Mouse (Mus musculus) T-helper 17 cell (primary cell): ENCODE measurements at regions not wholly inside any gene's neighbourhood (a gene's known extent, or its start where the extent isn't known, plus 50 kb on each side); places are given as distances from the start of the nearest gene placed in this dataset.

Experiments
- in situ Hi-C, 2 experiments: fragments of 300-600 bp; cut with MboI, MseI; formaldehyde crosslinking; loops; 1 replicate in 1 of 2; 2 replicates in 1 of 2; pipeline ENCODE4 v1.15.1; 2025; ENCODE audit warnings: high pct_unique_total_duplicates in 2 of 2

GRCm38 (mm10) chr10:19149196-19149869, 133.9 kb upstream of the Tnfaip3 start:
- in situ Hi-C loops: no loop called here

GRCm38 (mm10) chr10:19141481-19141880, 126.0 kb upstream of the Tnfaip3 start:
- in situ Hi-C loops: no loop called here

DNA sequence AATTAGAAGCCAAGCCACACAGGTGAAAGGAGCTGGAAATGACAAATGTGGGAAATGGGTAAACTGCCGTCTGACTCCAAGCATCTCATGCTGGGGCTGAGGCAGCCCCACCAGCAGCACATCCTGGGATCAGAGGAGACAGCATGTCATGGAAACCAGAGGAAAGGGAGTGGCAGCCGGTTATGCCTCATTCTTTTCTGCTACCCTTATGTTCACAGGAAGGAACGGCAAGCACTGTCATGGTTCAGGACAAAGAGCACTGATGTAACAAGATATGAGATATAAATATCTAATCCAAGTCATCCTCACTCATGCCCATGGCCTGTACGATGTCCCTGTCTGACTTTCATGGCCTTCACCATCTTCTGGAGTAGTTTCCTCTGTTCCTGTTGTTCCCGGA, 125.2 kb upstream of the Tnfaip3 start:
- in situ Hi-C loops: no loop called here

- in situ Hi-C loops: loop anchor here in 1 of 2 experiments (10.0 kb wide), 1 partner anchor 1054 kb away; no protein-coding TSS in a partner anchor
These were observed 123.8 kb upstream of the Tnfaip3 start for GRCm38 (mm10) chr10:19139234-19139633.

GRCm38 (mm10) chr10:19138258-19138657, 122.8 kb upstream of the Tnfaip3 start:
- in situ Hi-C loops: loop anchor here in 1 of 2 experiments (10.0 kb wide), 1 partner anchor 1053 kb away; no protein-coding TSS in a partner anchor

DNA sequence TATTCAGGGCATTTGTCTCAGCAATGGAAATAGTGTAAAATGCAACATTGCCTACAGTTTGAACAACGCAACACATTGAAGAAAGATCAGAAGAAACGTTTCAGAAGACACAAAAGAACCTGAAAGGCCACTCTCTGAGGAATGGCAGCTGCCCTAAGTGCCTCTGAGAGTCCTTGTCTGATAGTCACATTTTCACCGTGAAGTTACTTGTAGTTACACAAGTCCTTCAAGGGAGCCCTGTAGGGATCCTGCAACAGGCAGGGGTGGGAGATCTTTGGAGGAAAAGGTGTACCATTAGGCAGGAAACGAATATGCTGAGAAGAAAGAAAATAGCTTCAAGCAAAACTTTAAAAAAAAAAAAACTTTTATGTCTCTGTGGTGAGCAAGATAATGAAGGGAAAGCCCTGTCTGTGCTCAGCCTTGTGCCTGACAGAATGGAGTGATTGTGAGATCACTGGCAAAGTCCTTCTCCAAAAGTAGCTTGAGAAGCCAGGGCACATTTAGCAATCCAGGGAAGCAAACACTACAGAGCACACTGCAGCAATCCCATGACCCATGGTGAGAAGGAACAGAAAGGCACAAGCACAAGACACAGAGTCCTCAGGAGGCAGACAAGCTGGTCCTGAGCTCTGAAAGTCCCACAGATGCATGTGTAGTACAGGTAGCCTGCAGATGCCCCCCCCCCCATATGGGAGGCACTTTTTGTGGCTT, 112.3 kb upstream of the Tnfaip3 start:
- in situ Hi-C loops: no loop called here

DNA sequence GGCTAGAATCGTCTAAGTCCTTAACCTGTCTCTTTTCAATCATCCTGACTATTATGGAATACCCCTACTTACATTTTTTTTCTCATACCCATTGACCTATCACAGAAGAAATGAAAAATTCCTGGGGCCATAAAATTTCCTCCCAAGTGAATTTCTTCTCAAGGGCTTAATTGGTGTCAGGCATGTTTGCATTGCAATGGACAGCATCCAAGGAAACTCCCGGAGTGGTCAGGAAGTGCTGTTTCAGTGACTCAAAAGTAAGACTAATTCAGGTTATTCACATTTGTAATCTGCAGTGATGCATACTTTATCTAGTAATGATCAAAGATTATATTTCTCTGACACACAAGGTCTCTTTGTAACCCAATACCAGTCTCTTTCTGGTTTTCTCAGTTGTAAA, 111.5 kb upstream of the Tnfaip3 start:
- in situ Hi-C loops: no loop called here

DNA sequence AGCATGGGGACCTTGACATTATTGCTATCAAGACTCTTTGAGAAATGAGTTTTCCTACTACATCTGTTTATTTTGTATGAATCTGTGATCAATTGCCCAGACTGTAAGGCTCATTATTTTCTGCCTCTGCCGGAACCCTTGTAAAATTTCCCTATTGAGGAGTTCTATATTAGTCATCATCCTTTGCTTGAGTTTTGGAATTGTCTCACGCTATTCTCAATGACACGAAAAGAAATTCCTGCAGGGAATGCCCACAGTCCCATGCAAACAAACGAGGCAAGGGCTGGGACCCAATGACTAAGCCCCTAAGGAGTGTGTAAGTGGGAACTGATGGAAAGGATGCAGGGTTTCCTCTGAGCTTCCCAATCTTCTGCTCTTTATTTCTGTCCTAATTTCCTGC, 111.0 kb upstream of the Tnfaip3 start:
- in situ Hi-C loops: no loop called here

DNA sequence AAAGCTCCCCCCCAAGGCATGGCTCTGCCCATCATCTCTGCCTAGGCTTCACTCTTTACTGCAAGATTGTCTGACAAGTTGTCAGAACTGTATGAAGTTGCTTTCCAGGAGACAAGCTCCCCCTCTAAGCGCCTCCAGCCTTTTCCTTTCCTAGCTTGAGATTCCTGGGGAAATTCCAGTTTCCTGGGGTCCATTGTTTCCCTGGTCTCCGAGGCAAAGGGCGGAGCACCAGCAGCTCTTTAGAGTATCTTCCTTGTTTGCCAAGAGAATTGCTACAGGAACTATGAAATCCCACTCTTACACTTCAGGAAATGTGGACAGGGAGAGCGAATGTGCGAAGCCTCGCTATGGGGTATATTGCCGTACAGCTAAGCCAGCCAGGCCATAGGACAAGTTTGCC, 108.2 kb upstream of the Tnfaip3 start:
- in situ Hi-C loops: loop anchor here (5.0 kb wide), 2 partner anchors 51 to 106 kb away; partner anchors contain the start of gene Tnfaip3 (in 1 of the 2)

GRCm38 (mm10) chr10:19122221-19122620, 106.8 kb upstream of the Tnfaip3 start:
- in situ Hi-C loops: loop anchor here (5.0 kb wide), 2 partner anchors 50 to 105 kb away; partner anchors contain the start of gene Tnfaip3 (in 1 of the 2)

DNA sequence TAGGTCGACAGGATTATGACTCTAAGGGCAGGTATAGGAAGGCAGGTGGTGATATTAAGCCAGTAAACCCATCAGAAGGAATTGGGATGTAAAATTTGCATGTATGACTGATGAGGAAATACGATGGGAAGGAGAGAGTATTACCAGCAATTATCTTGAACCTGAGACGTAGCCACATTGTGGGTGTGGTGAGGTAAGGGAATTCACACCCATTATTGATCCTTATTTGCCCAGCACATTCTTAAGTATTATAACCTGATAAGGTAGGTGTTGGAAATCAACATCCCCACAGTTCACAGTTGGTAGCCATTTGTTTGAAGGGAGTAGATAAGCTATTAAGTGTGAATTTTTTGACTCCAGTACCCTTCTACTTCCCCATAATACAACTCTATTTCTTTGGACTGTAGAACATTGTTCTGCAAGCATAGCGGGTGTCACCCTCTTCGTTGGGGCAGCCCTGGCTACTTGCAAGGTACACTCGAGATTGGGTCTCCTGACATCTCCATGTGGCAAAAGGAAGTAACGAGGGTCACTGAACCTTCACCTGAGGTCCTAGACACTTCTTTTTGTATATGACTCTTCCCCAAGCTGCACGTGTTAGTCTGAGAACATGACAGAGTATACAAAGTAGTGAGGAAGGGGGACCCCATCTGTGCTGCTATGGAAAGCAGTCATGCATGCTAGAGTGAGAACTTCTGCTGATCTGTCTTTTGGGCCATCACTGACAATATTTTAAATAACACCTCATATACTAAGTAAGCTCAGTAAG, 104.0 kb upstream of the Tnfaip3 start:
- in situ Hi-C loops: loop anchor here (5.0 kb wide), 3 partner anchors 47 to 102 kb away; partner anchors contain the start of gene Tnfaip3 (in 1 of the 2)

- in situ Hi-C loops: loop anchor here in 1 of 2 experiments (5.0 kb wide), 1 partner anchor 69 kb away; no protein-coding TSS in a partner anchor
These were observed 103.3 kb upstream of the Tnfaip3 start for GRCm38 (mm10) chr10:19118569-19119280.

DNA sequence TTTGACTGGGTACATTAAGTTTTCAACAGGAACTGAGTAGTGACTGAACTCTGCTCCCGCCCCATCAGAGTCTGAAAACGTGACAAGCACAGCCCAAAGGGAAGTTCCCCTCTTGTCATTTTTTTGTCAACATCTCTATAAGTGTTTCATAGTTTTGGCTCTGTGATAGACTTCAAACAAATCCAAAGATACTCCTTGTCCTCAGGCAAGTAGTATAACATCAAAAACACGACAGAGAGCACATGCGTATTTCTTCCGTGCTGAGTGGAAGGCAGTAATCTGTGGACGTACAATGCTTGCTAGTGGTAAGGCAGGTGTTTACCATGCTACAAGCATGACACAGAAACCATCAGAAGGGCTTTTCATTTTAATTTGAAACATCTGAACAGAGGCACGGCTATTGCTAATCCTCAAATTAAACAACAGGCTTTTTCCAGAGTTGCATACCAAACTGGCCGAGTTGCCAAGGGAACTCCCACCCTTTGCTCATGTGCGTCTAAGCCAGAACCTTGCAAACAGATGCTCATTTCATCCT, 101.7 kb upstream of the Tnfaip3 start:
- in situ Hi-C loops: loop anchor here in 1 of 2 experiments (5.0 kb wide), 1 partner anchor 70 kb away; no protein-coding TSS in a partner anchor

- in situ Hi-C loops: no loop called here
These were observed 97.0 kb upstream of the Tnfaip3 start for GRCm38 (mm10) chr10:19112459-19112858.

DNA sequence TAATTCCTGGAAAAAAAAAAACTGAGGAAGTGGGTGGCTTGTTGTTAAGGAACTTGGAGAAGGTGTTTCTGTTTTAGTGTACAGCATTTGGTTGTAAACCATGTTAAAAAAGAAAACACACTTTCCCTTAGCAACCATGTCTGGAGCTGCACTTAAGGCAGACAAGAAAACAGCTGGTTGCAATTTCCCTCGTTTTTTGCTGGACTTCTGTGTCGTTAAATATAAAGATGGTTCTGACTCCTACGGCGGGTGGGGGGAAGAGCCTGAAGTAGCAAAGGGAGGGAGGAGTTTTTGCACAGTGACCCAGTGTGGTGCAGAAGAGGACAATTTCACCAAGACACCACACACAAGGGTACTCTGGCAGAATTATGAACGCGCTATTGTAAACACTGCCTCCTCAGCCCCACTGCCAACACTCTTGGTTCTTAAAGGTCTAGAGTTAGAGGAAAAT, 89.8 kb upstream of the Tnfaip3 start:
- in situ Hi-C loops: loop anchor here in 1 of 2 experiments (5.0 to 10.0 kb wide), 2 partner anchors 77 to 940 kb away; no protein-coding TSS in a partner anchor

DNA sequence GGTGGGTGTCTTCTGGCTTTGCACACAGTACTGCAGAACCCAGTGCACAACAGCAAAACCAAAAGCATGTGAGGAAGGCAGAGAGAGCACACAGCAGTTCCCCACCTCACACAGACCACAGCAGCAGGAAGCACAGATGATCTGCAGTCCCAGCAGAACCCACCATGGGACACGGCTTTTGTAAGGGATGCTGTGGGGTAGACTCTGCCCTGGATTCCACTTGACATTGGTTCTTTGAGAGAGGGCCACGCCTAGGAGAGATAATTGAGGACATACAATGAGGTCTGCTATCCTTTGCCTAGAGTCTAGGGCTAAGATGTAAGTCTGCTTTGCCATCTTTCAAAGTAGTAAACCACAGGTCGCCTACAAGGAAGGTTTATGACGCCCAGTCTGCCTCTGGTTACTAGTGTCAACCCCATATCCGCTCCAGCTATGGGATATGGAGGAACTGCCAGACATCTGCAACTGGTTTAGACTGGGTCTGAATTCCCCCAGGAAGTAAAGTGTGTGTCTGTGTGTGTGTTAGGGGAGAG, 89.3 kb upstream of the Tnfaip3 start:
- in situ Hi-C loops: loop anchor here in 1 of 2 experiments (5.0 to 10.0 kb wide), 2 partner anchors 78 to 940 kb away; no protein-coding TSS in a partner anchor

- in situ Hi-C loops: loop anchor here in 1 of 2 experiments (10.0 kb wide), 1 partner anchor 945 kb away; no protein-coding TSS in a partner anchor
These were observed 84.2 kb upstream of the Tnfaip3 start for GRCm38 (mm10) chr10:19099369-19100285.

GRCm38 (mm10) chr10:19094297-19094696, 78.8 kb upstream of the Tnfaip3 start:
- in situ Hi-C loops: no loop called here

DNA sequence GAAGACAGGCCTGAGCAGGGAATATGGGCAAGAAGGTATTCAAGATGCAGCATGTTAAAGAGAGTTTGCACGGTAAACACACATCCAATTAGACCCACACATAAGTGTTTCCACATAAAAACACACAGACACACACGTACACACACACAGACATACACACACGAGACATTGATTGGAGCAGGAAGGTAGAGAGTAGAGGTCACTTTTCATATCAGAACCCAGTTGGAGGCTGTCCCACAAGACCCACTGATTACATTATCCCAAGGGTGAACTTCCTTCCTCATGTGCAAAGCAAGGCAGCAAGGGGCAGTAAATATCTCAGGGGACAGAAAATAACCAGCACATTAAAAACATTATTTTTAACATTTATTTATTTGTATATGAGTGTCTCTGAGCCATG, 78.2 kb upstream of the Tnfaip3 start:
- in situ Hi-C loops: no loop called here
